Mouse (Mus musculus) neural tube, embryonic 11.5 days (tissue): ENCODE data around the gene Mlph. TPM values are rescaled to one million over a fixed set of nuclear protein-coding genes. Genes with fewer than 3 reads are reported as not detected.

Experiments
- ATAC-seq: fragments of 200-750 bp; cut with Nextera tagmentation; 2 replicates; pipeline ENCODE4 v1.8.0; 2017; ENCODE audit warnings: moderate number of reproducible peaks, mild to moderate bottlenecking, moderate TSS enrichment, moderate library complexity; ENCODE audit not compliant: insufficient read depth, low FRiP score, low TSS enrichment
- DNase-seq: peaks from one replicate; pipeline ENCODE4 v3.0.0-alpha.2; 2015; ENCODE audit warnings: low spot score
- H3K27ac ChIP-seq: fragments of 300-500 bp; sonication (generic); 2 replicates; pipeline ENCODE4 v1.5.1; 2014; ENCODE audit warnings: low read depth, mild to moderate bottlenecking, low read length
- H3K27me3 ChIP-seq: fragments of 300-500 bp; sonication (generic); 2 replicates; pipeline ENCODE4 v1.6.1; 2014; ENCODE audit warnings: mild to moderate bottlenecking, low read length, mixed read lengths; ENCODE audit not compliant: control insufficient read depth, insufficient read depth
- H3K36me3 ChIP-seq: fragments of 300-500 bp; sonication (generic); 2 replicates; pipeline ENCODE4 v1.6.1; 2014; ENCODE audit warnings: mild to moderate bottlenecking, low read length, moderate library complexity, mixed read lengths; ENCODE audit not compliant: control insufficient read depth, insufficient read depth
- H3K4me1 ChIP-seq: fragments of 300-500 bp; sonication (generic); 2 replicates; pipeline ENCODE4 v1.6.1; 2014; ENCODE audit warnings: low read length, mixed read lengths; ENCODE audit not compliant: control insufficient read depth, insufficient read depth
- H3K4me2 ChIP-seq: fragments of 300-500 bp; sonication (generic); 2 replicates; pipeline ENCODE4 v1.6.1; 2014; ENCODE audit warnings: low read depth, mild to moderate bottlenecking, moderate library complexity
- H3K4me3 ChIP-seq: fragments of 300-500 bp; sonication (generic); 2 replicates; pipeline ENCODE4 v1.5.1; 2014; ENCODE audit warnings: low read depth, low read length
- H3K9ac ChIP-seq: fragments of 300-500 bp; sonication (generic); 2 replicates; pipeline ENCODE4 v1.6.1; 2014; ENCODE audit warnings: mild to moderate bottlenecking, low read length
- H3K9me3 ChIP-seq: fragments of 300-500 bp; sonication (generic); 2 replicates; pipeline ENCODE4 v1.6.1; 2016; ENCODE audit warnings: low read length; ENCODE audit not compliant: control insufficient read depth
- WGBS: fragments of 180-500 bp; shearing (Covaris S2); extraction: QIAGEN DNeasy Blood & Tissue Kit; methylation state at CpG from one replicate; pipeline ENCODE4 v1.1.7; 2014; 5-methylcytosine and 5-hydroxymethylcytosine counted together
- polyA plus RNA-seq: library from polyadenylated mRNA; unstranded; fragments of >200 nt; fragmentation: Nextera tagmentation; extraction: Ambion mirVana; gene quantifications from 2 replicates; pipeline ENCODE4 v1.2.1, GENCODE M21; 2014

Gene Mlph
- polyA plus RNA-seq, 1 experiment from 2014 or later: 0.24 TPM

DNA sequence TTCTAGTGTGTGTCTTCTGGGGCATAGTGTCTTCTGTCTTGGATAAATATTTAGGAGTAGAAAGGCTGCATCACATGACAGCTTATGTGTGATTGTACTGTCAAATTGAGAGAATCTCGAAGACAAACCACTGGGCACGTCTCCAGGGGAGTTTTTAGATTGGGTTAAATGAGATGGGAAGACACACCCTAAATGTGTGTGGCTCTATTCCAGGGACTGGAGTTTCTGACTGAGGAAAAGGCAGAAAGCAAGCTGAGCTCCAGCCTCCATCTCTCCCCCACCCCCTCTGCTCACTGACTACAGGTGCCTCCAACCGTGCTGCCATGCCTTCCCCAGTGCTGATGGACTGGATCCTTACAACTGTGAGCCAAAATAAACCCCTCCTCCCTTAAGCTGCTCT, 66.5 kb downstream of the Mlph start:
- H3K27me3 ChIP-seq: no peaks in the 10 kb centered on the region
- H3K9ac ChIP-seq: no peak overlapping the region
- ATAC-seq (no peak), DNase-seq (no peak)
- no peaks in the 10 kb centered on the region for H3K36me3 ChIP-seq
- no peak overlapping the region for H3K4me2 ChIP-seq
- H3K9me3 ChIP-seq: no peaks in the 10 kb centered on the region
- 80% methylated on average over 3 of the region's 3 CpGs for WGBS
- no peak overlapping the region for H3K27ac ChIP-seq
- H3K4me1 ChIP-seq: no peaks in the 10 kb centered on the region
- H3K4me3 ChIP-seq: no peak overlapping the region

DNA sequence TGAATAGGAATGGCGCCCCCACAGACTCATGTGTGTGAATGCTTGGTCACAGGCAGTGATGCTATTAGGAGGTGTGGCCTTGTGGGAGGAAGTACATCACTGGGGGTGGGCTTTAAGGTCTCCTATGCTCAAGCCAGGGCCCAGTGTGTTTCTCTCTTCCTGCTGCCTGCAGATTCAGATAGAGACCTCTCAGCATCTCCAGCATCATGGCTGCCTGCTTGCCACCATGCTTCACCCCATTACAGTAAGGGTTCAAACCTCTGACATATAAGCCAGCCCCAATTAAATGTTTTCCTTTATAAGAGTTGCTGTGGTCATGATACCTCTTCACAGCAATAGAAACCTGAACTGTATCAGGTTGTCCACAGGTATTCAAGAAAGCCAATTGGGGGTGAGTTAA, 81.0 kb downstream of the Mlph start:
- H3K4me3 ChIP-seq: no peak overlapping the region
- no peak overlapping the region for H3K4me2 ChIP-seq
- H3K9ac ChIP-seq: no peak overlapping the region
- no peak for ATAC-seq
- 89% methylated on average over 1 of the region's 1 CpGs for WGBS
- DNase-seq: no peak
- no peaks in the 10 kb centered on the region for H3K9me3 ChIP-seq
- no peaks in the 10 kb centered on the region for H3K36me3 ChIP-seq
- no peaks in the 10 kb centered on the region for H3K27me3 ChIP-seq
- H3K4me1 ChIP-seq: peaks cover 11% of the 10 kb centered on the region
- no peak overlapping the region for H3K27ac ChIP-seq

DNA sequence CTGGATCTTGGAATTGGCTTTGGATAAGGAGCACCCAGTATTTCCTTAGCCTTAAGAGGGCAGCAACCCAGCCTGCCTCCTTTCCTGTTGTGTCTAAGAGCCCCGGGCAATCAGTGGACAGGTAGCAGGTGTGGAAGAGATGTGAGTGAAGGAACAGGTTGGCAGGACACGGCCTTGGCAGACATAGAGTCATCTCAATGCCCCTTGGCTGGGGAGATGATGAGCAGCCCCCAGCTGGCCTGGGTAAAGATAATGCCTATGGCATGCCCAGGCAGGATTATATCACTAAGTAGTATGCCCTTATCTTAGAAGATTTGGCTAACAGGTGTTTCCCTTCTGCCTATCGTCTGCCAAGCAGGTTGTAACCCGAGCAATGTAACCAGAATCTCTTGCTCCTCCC, 82.3 kb downstream of the Mlph start:
- H3K4me2 ChIP-seq: no peak overlapping the region
- peaks cover 11% of the 10 kb centered on the region for H3K4me1 ChIP-seq
- 76% methylated on average over 4 of the region's 4 CpGs for WGBS
- no peak overlapping the region for H3K9ac ChIP-seq
- ATAC-seq (no peak), DNase-seq (no peak)
- H3K36me3 ChIP-seq: no peaks in the 10 kb centered on the region
- no peaks in the 10 kb centered on the region for H3K27me3 ChIP-seq
- H3K27ac ChIP-seq: no peak overlapping the region
- no peak overlapping the region for H3K4me3 ChIP-seq
- no peaks in the 10 kb centered on the region for H3K9me3 ChIP-seq

DNA sequence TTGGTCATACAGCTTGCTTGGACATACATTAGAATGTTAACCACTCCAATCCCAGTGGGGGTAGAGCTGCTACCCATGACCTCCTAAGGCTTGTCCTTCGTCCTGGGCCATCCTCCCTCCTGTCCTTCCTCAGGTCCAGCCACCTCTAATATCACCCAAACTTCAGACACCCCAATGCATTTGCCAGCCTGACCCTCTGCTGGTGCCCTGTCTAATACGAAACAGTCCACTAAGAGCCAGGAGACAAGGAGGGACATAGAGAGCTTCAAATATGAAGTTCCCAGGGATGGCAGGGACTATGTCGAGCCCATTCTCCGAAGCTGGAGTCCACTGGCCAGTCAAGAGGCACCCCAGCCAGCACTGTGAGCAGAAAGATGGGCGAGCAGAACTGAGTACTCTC, 82.8 kb downstream of the Mlph start:
- Histone ChIP-seq H3K4me1 (peaks cover 11% of the 10 kb centered on the region), H3K27me3 (no peaks in the 10 kb centered on the region), H3K36me3 (no peaks in the 10 kb centered on the region), H3K4me2 (no peak overlapping the region), H3K4me3 (no peak overlapping the region), H3K27ac (no peak overlapping the region), H3K9ac (no peak overlapping the region), H3K9me3 (no peaks in the 10 kb centered on the region)
- 87% methylated on average over 5 of the region's 5 CpGs for WGBS
- ATAC-seq (no peak), DNase-seq (no peak)

GRCm38 (mm10) chr1:90998268-90998890, 83.5 kb downstream of the Mlph start, which contains the start of gene Lrrfip1:
Gene Lrrfip1 (plus strand): TSS chr1:90998737.
- no peak within 1 kb of the TSS for H3K27ac ChIP-seq
- 1% methylated on average over 58 of the region's 59 CpGs for WGBS
- H3K4me3 ChIP-seq: peak within 1 kb of the TSS; percentile 62
- no peaks in the 10 kb centered on the region for H3K9me3 ChIP-seq
- peaks cover 11% of the 10 kb centered on the region for H3K4me1 ChIP-seq
- no peaks in the 10 kb centered on the region for H3K36me3 ChIP-seq
- H3K4me2 ChIP-seq: peak within 1 kb of the TSS; percentile 98
- H3K9ac ChIP-seq: peak within 1 kb of the TSS; percentile 70
- ATAC-seq: peak; percentile 81
- DNase-seq: peak; percentile 76
- H3K27me3 ChIP-seq: no peaks in the 10 kb centered on the region

DNA sequence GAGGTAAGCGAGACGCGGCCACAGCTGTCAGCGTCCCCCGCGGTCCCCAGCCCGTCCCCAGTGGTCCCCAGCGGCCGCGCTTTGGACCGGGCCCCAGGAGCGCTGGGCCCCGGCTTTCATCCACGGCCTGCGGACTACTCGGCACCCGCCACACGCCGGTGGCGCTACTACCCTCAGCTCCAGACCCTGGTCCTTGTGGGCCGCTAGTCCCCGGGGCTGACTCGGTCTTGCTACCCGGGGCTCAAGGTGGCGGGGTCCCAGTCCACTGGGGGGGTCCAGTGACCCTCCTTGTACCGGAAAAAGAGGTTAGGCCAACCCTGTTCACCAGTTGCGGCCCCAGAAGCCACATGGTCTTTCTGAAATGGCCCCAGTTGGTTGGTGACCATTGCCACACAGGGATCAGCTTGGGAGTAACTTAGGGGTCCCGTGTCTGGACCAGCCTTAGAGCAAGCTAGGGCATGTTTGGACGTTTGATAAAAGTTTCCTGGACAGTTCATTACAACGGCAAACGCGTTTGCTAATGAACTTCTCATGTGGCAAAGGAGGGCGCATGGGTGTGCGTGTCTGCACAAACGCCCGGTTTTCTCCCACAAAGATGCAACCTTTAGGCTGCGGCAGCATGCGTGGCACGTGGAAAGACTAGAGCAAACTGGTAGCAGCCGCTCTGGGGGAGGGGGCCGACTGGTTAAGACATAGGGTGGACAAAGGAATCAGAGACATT, 84.2 kb downstream of the Mlph start:
- no peaks in the 10 kb centered on the region for H3K27me3 ChIP-seq
- DNase-seq: peak; percentile 68
- H3K4me3 ChIP-seq: peak overlapping the region; percentile 62
- H3K9me3 ChIP-seq: no peaks in the 10 kb centered on the region
- no peaks in the 10 kb centered on the region for H3K36me3 ChIP-seq
- H3K4me2 ChIP-seq: peak overlapping the region; percentile 98
- H3K27ac ChIP-seq: no peak overlapping the region
- 2% methylated on average over 39 of the region's 41 CpGs for WGBS
- H3K4me1 ChIP-seq: peaks cover 11% of the 10 kb centered on the region
- peak; percentile 70 for ATAC-seq
- H3K9ac ChIP-seq: peak overlapping the region; percentile 70

DNA sequence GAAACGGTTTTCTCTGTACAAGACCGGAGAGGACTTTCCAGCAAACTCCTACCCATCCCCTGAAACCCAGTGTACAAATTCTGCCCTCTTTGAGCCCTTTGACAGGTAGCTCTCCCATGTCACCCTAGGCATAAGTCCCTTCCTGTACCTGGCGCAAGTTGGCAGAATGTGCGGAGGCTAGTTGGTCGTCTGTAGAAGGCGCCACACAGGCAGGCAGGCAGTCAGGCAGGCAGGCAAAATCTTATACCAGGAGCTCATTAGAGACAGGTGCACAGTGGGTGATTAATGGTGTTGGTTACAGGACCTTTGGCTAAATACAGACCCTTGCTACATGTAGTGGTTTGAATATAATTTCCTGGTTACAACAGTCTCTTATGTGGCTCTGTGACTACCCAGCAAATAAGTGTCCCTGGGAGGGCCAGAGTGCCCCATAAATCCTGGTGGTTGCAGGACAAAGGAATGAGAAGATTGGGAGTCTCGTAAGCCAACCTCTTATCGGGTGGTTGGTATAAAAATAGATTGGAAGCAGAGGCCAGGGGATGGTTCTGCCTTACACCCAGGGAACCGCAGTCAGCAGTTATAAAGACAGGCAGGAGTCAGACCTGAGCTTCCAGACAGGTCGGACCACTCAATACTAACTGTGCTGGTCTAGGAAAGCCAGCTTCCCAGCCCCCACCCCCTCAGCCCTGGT, 85.2 kb downstream of the Mlph start:
- Histone ChIP-seq H3K27ac (no peak overlapping the region), H3K9ac (no peak overlapping the region)
- 71% methylated on average over 10 of the region's 10 CpGs for WGBS

More for the DNA sequence above, 85.2 kb downstream of the Mlph start:
- Histone ChIP-seq H3K4me1 (peaks cover 11% of the 10 kb centered on the region), H3K4me3 (no peak overlapping the region; the same call in 1 of the 2 replicates), H3K4me2 (peak overlapping the region; percentile 98; the same call in 1 of the 2 replicates), H3K9me3 (no peaks in the 10 kb centered on the region), H3K27me3 (no peaks in the 10 kb centered on the region), H3K36me3 (no peaks in the 10 kb centered on the region)
- no peak; the same call in 1 of the 2 replicates for ATAC-seq
- DNase-seq: no peak
